ENCODE assay signal across 29 mouse cellular contexts in genomic region chr11:55126663-55127062, GRCm38 (mm10). TPM values are rescaled to one million over a fixed set of nuclear protein-coding genes. Genes with fewer than 3 reads are reported as not detected.
DNase-seq lines count a peak whose midpoint lies in the region; ATAC-seq and TF ChIP-seq lines count a peak whose summit lies in the region.
"Had no signal": no experiment of that assay in that cellular context is flagged by ENCODE, and none has a peak within 500 bp of the region (broad histone marks: within the 10 kb centered on the region; RNA-seq: fewer than 3 reads in every experiment).

No protein-coding gene starts in this region.

- no peaks in the 10 kb centered on the region for H3K9me3 ChIP-seq in liver, embryonic 11.5 days (ENCODE audit: control insufficient read depth, low read length)
- no peaks in the 10 kb centered on the region for H3K9me3 ChIP-seq in MEL (replicated peaks; ENCODE audit: insufficient read depth, low read length)
- H3K9me3 ChIP-seq in liver, embryonic 14.5 days (ENCODE audit: control insufficient read depth, low read length): no peaks in the 10 kb centered on the region
- H3K9me3 ChIP-seq in hindbrain, embryonic 13.5 days: no peaks in the 10 kb centered on the region
- H3K9me3 ChIP-seq: embryonic facial prominence, embryonic 10.5 days; embryonic facial prominence, embryonic 12.5 days; forebrain, embryonic 13.5 days; forebrain, embryonic 15.5 days; G1E had no signal

- no peak for TF ChIP-seq RAD21 in MEL (IDR thresholded peaks at IDR 0.05; ENCODE audit: low read depth, low read length)

- WGBS in liver, embryonic 11.5 days: 57% methylated on average over 3 of the region's 3 CpGs
- WGBS in liver, embryonic 14.5 days (ENCODE audit: insufficient replicate concordance): 24% methylated on average over 3 of the region's 3 CpGs
- 88% methylated on average over 3 of the region's 3 CpGs for WGBS in hindbrain, embryonic 13.5 days

- ATAC-seq in liver, embryonic 11.5 days (replicated peaks; ENCODE audit: low FRiP score): peak; percentile 65
- peak; percentile 73 for ATAC-seq in liver, embryonic 14.5 days (ENCODE audit: insufficient read depth)
- ATAC-seq in megakaryocyte progenitor cell, adult 5-6 weeks (replicated peaks; ENCODE audit: poor library complexity): peak; percentile 46
- ATAC-seq in hindbrain, embryonic 13.5 days (ENCODE audit: low FRiP score): no peak
- ATAC-seq: CD4-positive, CD25-positive, alpha-beta regulatory T cell, adult 4 months; forebrain, embryonic 13.5 days; forebrain, embryonic 15.5 days had no signal

- TF ChIP-seq POLR2A in MEL (IDR thresholded peaks at IDR 0.05; ENCODE audit: control insufficient read depth in 1 of 2, insufficient read depth in 1 of 2, low read depth in 1 of 2, low read length in 2 of 2, poor library complexity in 1 of 2): no peak

- H3K79me2 ChIP-seq in MEL (ENCODE audit: control insufficient read depth, insufficient read depth, low read length, poor library complexity): no peaks in the 10 kb centered on the region

- no peak for TF ChIP-seq CTCF in MEL (IDR thresholded peaks at IDR 0.05 in 2 of 3, conservative IDR thresholded peaks at IDR 0.05 in 1 of 3; ENCODE audit: control insufficient read depth in 1 of 3, insufficient read depth in 1 of 3, low read depth in 2 of 3, low read length in 3 of 3, poor library complexity in 1 of 3, severe bottlenecking in 1 of 3)
- no peak for TF ChIP-seq CTCF in liver, embryonic 14.5 days (IDR thresholded peaks at IDR 0.05; ENCODE audit: low read depth)

- no peaks in the 10 kb centered on the region for H3K27me3 ChIP-seq in liver, embryonic 11.5 days (replicated peaks; ENCODE audit: control insufficient read depth, insufficient read depth, low read length)
- no peaks in the 10 kb centered on the region for H3K27me3 ChIP-seq in MEL (ENCODE audit: control insufficient read depth in 1 of 2, insufficient read depth in 2 of 2, low read length in 2 of 2)
- H3K27me3 ChIP-seq in liver, embryonic 14.5 days (ENCODE audit: control insufficient read depth, insufficient read depth, low read length): no peaks in the 10 kb centered on the region
- no peaks in the 10 kb centered on the region for H3K27me3 ChIP-seq in hindbrain, embryonic 13.5 days
- H3K27me3 ChIP-seq: CH12.LX; embryonic facial prominence, embryonic 12.5 days; forebrain, embryonic 13.5 days; forebrain, embryonic 15.5 days had no signal

- H3K4me1 ChIP-seq in liver, embryonic 11.5 days (replicated peaks; ENCODE audit: control insufficient read depth, insufficient read depth, low read length): peaks cover 5% of the 10 kb centered on the region
- H3K4me1 ChIP-seq in MEL (ENCODE audit: control insufficient read depth in 1 of 2, insufficient read depth in 2 of 2, low read length in 2 of 2): peaks cover 25 to 36% of the 10 kb centered on the region in 2 experiments
- peaks cover 7 to 21% of the 10 kb centered on the region in 2 experiments; a peak in 3 of 4 replicates for H3K4me1 ChIP-seq in liver, embryonic 14.5 days (replicated peaks; ENCODE audit: control insufficient read depth in 2 of 2, insufficient read depth in 2 of 2, low read length in 1 of 2)
- no peaks in the 10 kb centered on the region for H3K4me1 ChIP-seq in hindbrain, embryonic 13.5 days (replicated peaks)
- H3K4me1 ChIP-seq: embryonic facial prominence, embryonic 10.5 days; embryonic facial prominence, embryonic 12.5 days; forebrain, embryonic 15.5 days had no signal

- no peak for DNase-seq in liver, embryonic 11.5 days (ENCODE audit: low spot score)
- DNase-seq in liver (no peak), MEL (ENCODE audit: low read depth, low spot score) (peak; percentile 65)
- DNase-seq in liver, embryonic 14.5 days (ENCODE audit: low read depth in 3 of 3, low spot score in 3 of 3): peak in 1 of 3 experiments; percentile 9
- no peak for DNase-seq in layer of hippocampus, adult 8-10 months (ENCODE audit: low spot score in 2 of 2)
- no peak for DNase-seq in cerebellum, adult 18-20 months
- DNase-seq: adrenal gland, adult 2 months; adrenal gland, postnatal 10 days; adrenal gland, postnatal 25 days; B cell, adult 2 months; cerebellum, adult 11 months; cerebellum, adult 2 months; cerebellum, adult 9-10 months; cerebellum, postnatal 10 days; cerebellum, postnatal 25 days had no signal

- no peak overlapping the region for H3K4me2 ChIP-seq in liver, embryonic 11.5 days
- no peak overlapping the region for H3K4me2 ChIP-seq in liver, embryonic 14.5 days (ENCODE audit: low read depth)
- H3K4me2 ChIP-seq in hindbrain, embryonic 13.5 days: no peak overlapping the region
- H3K4me2 ChIP-seq: embryonic facial prominence, embryonic 12.5 days; forebrain, embryonic 13.5 days; forebrain, embryonic 15.5 days had no signal

- no peaks in the 10 kb centered on the region for H3K36me3 ChIP-seq in liver, embryonic 11.5 days (ENCODE audit: control insufficient read depth, insufficient read depth, low read length)
- peaks cover 0 to 36% of the 10 kb centered on the region in 2 experiments; a peak in 2 of 4 replicates for H3K36me3 ChIP-seq in MEL (ENCODE audit: control insufficient read depth in 1 of 2, insufficient read depth in 2 of 2, low read length in 2 of 2)
- no peaks in the 10 kb centered on the region for H3K36me3 ChIP-seq in liver, embryonic 14.5 days (replicated peaks; ENCODE audit: control insufficient read depth, insufficient read depth, low read depth)
- no peaks in the 10 kb centered on the region for H3K36me3 ChIP-seq in hindbrain, embryonic 13.5 days
- H3K36me3 ChIP-seq: embryonic facial prominence, embryonic 10.5 days; embryonic facial prominence, embryonic 12.5 days; forebrain, embryonic 15.5 days; G1E had no signal

- no peak overlapping the region for H3K9ac ChIP-seq in liver, embryonic 11.5 days (ENCODE audit: low read depth, low read length)
- no peak overlapping the region for H3K9ac ChIP-seq in MEL (ENCODE audit: control insufficient read depth, low read depth, low read length, poor library complexity, severe bottlenecking)
- H3K9ac ChIP-seq in liver, embryonic 14.5 days (replicated peaks): no peak overlapping the region
- no peak overlapping the region for H3K9ac ChIP-seq in hindbrain, embryonic 13.5 days
- H3K9ac ChIP-seq: embryonic facial prominence, embryonic 12.5 days; forebrain, embryonic 13.5 days; forebrain, embryonic 15.5 days had no signal

- TF ChIP-seq EP300 in MEL (IDR thresholded peaks at IDR 0.05; ENCODE audit: low read depth in 1 of 2, low read length in 2 of 2): peak; percentile 80 to 89
- TF ChIP-seq EP300 in liver, embryonic 14.5 days (IDR thresholded peaks at IDR 0.05; ENCODE audit: low read depth): peak; percentile 39; the same call in 1 of the 2 replicates

- no peak overlapping the region for H3K4me3 ChIP-seq in liver, embryonic 11.5 days (ENCODE audit: low read depth, low read length)
- H3K4me3 ChIP-seq in MEL (ENCODE audit: control insufficient read depth in 1 of 2, insufficient read depth in 1 of 2, low read depth in 2 of 2, low read length in 2 of 2): no peak overlapping the region
- no peak overlapping the region for H3K4me3 ChIP-seq in liver, embryonic 14.5 days (ENCODE audit: insufficient read depth in 1 of 2, low read depth in 2 of 2, low read length in 2 of 2)
- no peak overlapping the region for H3K4me3 ChIP-seq in hindbrain, embryonic 13.5 days
- H3K4me3 ChIP-seq: embryonic facial prominence, embryonic 10.5 days; embryonic facial prominence, embryonic 12.5 days; forebrain, embryonic 13.5 days; forebrain, embryonic 15.5 days had no signal

- no peak overlapping the region for H3K27ac ChIP-seq in liver, embryonic 11.5 days (ENCODE audit: low read depth, low read length)
- H3K27ac ChIP-seq in MEL (ENCODE audit: control insufficient read depth, low read depth, low read length): no peak overlapping the region
- no peak overlapping the region for H3K27ac ChIP-seq in liver, embryonic 14.5 days
- no peak overlapping the region for H3K27ac ChIP-seq in hindbrain, embryonic 13.5 days
- H3K27ac ChIP-seq: embryonic facial prominence, embryonic 10.5 days; embryonic facial prominence, embryonic 12.5 days; forebrain, embryonic 13.5 days; forebrain, embryonic 15.5 days had no signal

RNA-seq across cellular contexts. Expression of gene Slc36a3, which starts 24.8 kb away (rescaled TPM):
- polyA plus RNA-seq in liver, embryonic 11.5 days (2014; fragmentation: Nextera tagmentation; extraction: Ambion mirVana): not detected in 2 replicates
- total RNA-seq in MEL (2012; rRNA removed): 0.12 and 0.13 TPM in 2 replicates
- polyA plus RNA-seq in MEL (2012; ENCODE audit: insufficient read depth in 1 of 2, insufficient read length in 2 of 2, low read depth in 1 of 2, low replicate concordance in 2 of 2, missing spikeins in 1 of 2): under 1 TPM in 1 of 2 experiments, not detected in 1; 0.15 TPM
- polyA plus RNA-seq in liver, embryonic 14.5 days (2012; rRNA removed): not detected in 2 replicates
- not detected in 2 replicates for polyA plus RNA-seq in liver, embryonic 14.5 days (2014; fragmentation: Nextera tagmentation; extraction: Ambion mirVana)
- not detected in 2 replicates for total RNA-seq in megakaryocyte progenitor cell, adult 5-6 weeks (2015)
- 0.14 TPM in 1 of 2 replicates, not detected in the other for total RNA-seq in megakaryocyte progenitor cell, adult 5-6 weeks (2017)
- not detected for total RNA-seq in layer of hippocampus, adult 8-10 months (2022)
- polyA plus RNA-seq in hindbrain, embryonic 13.5 days (2015; fragmentation: Nextera tagmentation; extraction: Ambion mirVana): not detected in 2 replicates
- total RNA-seq: adrenal gland, adult 2 months; adrenal gland, postnatal 10 days; adrenal gland, postnatal 25 days; adrenal gland, postnatal 4 days had no signal
- polyA plus RNA-seq: brain, embryonic 14.5 days; cerebellum, adult 2 months; cortical plate, adult 2 months; embryonic facial prominence, embryonic 10.5 days; embryonic facial prominence, embryonic 12.5 days; embryonic facial prominence, embryonic 14.5 days; forebrain, embryonic 11.5 days; forebrain, embryonic 13.5 days; forebrain, embryonic 15.5 days; G1E had no signal

RNA-seq across cellular contexts. Expression of gene Gm2a, which starts 28.7 kb away (rescaled TPM):
- 13.9 and 15.9 TPM in 2 replicates for polyA plus RNA-seq in liver, embryonic 11.5 days (2014; fragmentation: Nextera tagmentation; extraction: Ambion mirVana)
- total RNA-seq in MEL (2012; rRNA removed): 0.19 and 0.42 TPM in 2 replicates
- polyA plus RNA-seq in MEL (2012; ENCODE audit: insufficient read depth in 1 of 2, insufficient read length in 2 of 2, low read depth in 1 of 2, low replicate concordance in 2 of 2, missing spikeins in 1 of 2): under 1 TPM in 1 of 2 experiments, not detected in 1; 0.52 TPM
- polyA plus RNA-seq in liver, embryonic 14.5 days (2012; rRNA removed): 5.1 and 5.5 TPM in 2 replicates
- polyA plus RNA-seq in liver, embryonic 14.5 days (2014; fragmentation: Nextera tagmentation; extraction: Ambion mirVana): 14.2 and 14.9 TPM in 2 replicates
- 89.0 and 92.0 TPM in 2 replicates for total RNA-seq in megakaryocyte progenitor cell, adult 5-6 weeks (2015)
- total RNA-seq in megakaryocyte progenitor cell, adult 5-6 weeks (2017): 53.6 and 54.6 TPM in 2 replicates
- 10 to 100 TPM; 28.3 to 45.4 (median 36.9) TPM for total RNA-seq in layer of hippocampus, adult 8-10 months (2022)
- polyA plus RNA-seq in hindbrain, embryonic 13.5 days (2015; fragmentation: Nextera tagmentation; extraction: Ambion mirVana): 19.2 and 20.3 TPM in 2 replicates
- polyA plus RNA-seq: G1E had no signal

RNA-seq across cellular contexts. Expression of gene Ccdc69, which starts 48.7 kb away (rescaled TPM):
- polyA plus RNA-seq in liver, embryonic 11.5 days (2014; fragmentation: Nextera tagmentation; extraction: Ambion mirVana): 1.2 and 1.4 TPM in 2 replicates
- total RNA-seq in MEL (2012; rRNA removed): 0.31 and 0.72 TPM in 2 replicates
- polyA plus RNA-seq in MEL (2012; ENCODE audit: insufficient read depth in 1 of 2, insufficient read length in 2 of 2, low read depth in 1 of 2, low replicate concordance in 2 of 2, missing spikeins in 1 of 2): under 1 TPM in 1 of 2 experiments, not detected in 1; 0.42 TPM
- polyA plus RNA-seq in liver, embryonic 14.5 days (2012; rRNA removed): 0.61 and 0.77 TPM in 2 replicates
- 1.0 and 1.1 TPM in 2 replicates for polyA plus RNA-seq in liver, embryonic 14.5 days (2014; fragmentation: Nextera tagmentation; extraction: Ambion mirVana)
- 23.4 and 27.3 TPM in 2 replicates for total RNA-seq in megakaryocyte progenitor cell, adult 5-6 weeks (2015)
- total RNA-seq in megakaryocyte progenitor cell, adult 5-6 weeks (2017): 19.2 and 22.9 TPM in 2 replicates
- total RNA-seq in layer of hippocampus, adult 8-10 months (2022): 1 to 10 TPM in 1 of 4 experiments, under 1 TPM in 3; 0.32 to 1.1 (median 0.75) TPM
- polyA plus RNA-seq in hindbrain, embryonic 13.5 days (2015; fragmentation: Nextera tagmentation; extraction: Ambion mirVana): 0.22 and 0.31 TPM in 2 replicates
- total RNA-seq: G1E had no signal
- polyA plus RNA-seq: G1E had no signal

RNA-seq across cellular contexts. Expression of gene Slc36a2, which starts 58.2 kb away (rescaled TPM):
- polyA plus RNA-seq in liver, embryonic 11.5 days (2014; fragmentation: Nextera tagmentation; extraction: Ambion mirVana): 5.5 and 5.8 TPM in 2 replicates
- not detected in 2 replicates for total RNA-seq in MEL (2012; rRNA removed)
- polyA plus RNA-seq in MEL (2012; ENCODE audit: insufficient read depth in 1 of 2, insufficient read length in 2 of 2, low read depth in 1 of 2, low replicate concordance in 2 of 2, missing spikeins in 1 of 2): not detected
- 14.1 and 15.9 TPM in 2 replicates for polyA plus RNA-seq in liver, embryonic 14.5 days (2012; rRNA removed)
- 13.8 and 16.6 TPM in 2 replicates for polyA plus RNA-seq in liver, embryonic 14.5 days (2014; fragmentation: Nextera tagmentation; extraction: Ambion mirVana)
- total RNA-seq in megakaryocyte progenitor cell, adult 5-6 weeks (2015): 3.1 and 4.7 TPM in 2 replicates
- 1.7 and 2.6 TPM in 2 replicates for total RNA-seq in megakaryocyte progenitor cell, adult 5-6 weeks (2017)
- total RNA-seq in layer of hippocampus, adult 8-10 months (2022): under 1 TPM in 3 of 4 experiments, not detected in 1; 0.24 to 0.39 (median 0.29) TPM
- 1.1 and 1.5 TPM in 2 replicates for polyA plus RNA-seq in hindbrain, embryonic 13.5 days (2015; fragmentation: Nextera tagmentation; extraction: Ambion mirVana)
- polyA plus RNA-seq: CD4-positive, CD25-positive, alpha-beta regulatory T cell, adult 4 months; forebrain, embryonic 11.5 days; forebrain, embryonic 15.5 days; G1E had no signal
